Mouse (Mus musculus) midbrain, embryonic 12.5 days (tissue): ENCODE results near the gene Fam192a. TPM values are rescaled to one million over a fixed set of nuclear protein-coding genes. Genes with fewer than 3 reads are reported as not detected.
A peak's percentile ranks its signal among the peaks of the same experiment; 100 is the strongest.

Source experiments
- ATAC-seq: fragments of 200-750 bp; cut with Nextera tagmentation; 2 replicates; pipeline ENCODE4 v1.8.0; 2017; ENCODE audit warnings: low read depth, moderate TSS enrichment, moderate library complexity; ENCODE audit not compliant: low FRiP score
- H3K27ac ChIP-seq: fragments of 300-500 bp; sonication (generic); replicated peaks from 2 replicates; pipeline ENCODE4 v1.5.1; 2016; ENCODE audit warnings: mild to moderate bottlenecking
- H3K27me3 ChIP-seq: fragments of 300-500 bp; sonication (generic); 2 replicates; pipeline ENCODE4 v1.6.1; 2016; ENCODE audit warnings: mild to moderate bottlenecking
- H3K36me3 ChIP-seq: fragments of 300-500 bp; sonication (generic); 2 replicates; pipeline ENCODE4 v1.6.1; 2016
- H3K4me1 ChIP-seq: fragments of 300-500 bp; sonication (generic); 2 replicates; pipeline ENCODE4 v1.6.1; 2016
- H3K4me2 ChIP-seq: fragments of 300-500 bp; sonication (generic); replicated peaks from 2 replicates; pipeline ENCODE4 v1.6.1; 2016; ENCODE audit warnings: mild to moderate bottlenecking, moderate library complexity
- H3K4me3 ChIP-seq: fragments of 300-500 bp; sonication (generic); 2 replicates; pipeline ENCODE4 v1.5.1; 2016; ENCODE audit warnings: mild to moderate bottlenecking
- H3K9ac ChIP-seq: fragments of 300-500 bp; sonication (generic); replicated peaks from 2 replicates; pipeline ENCODE4 v1.6.1; 2016; ENCODE audit warnings: mild to moderate bottlenecking, moderate library complexity
- H3K9me3 ChIP-seq: fragments of 300-500 bp; sonication (generic); 2 replicates; pipeline ENCODE4 v1.6.1; 2016; ENCODE audit warnings: mild to moderate bottlenecking
- WGBS: fragments of 180-500 bp; shearing (Covaris S2); methylation state at CpG from one replicate; pipeline ENCODE4 v1.1.7; 2016; 5-methylcytosine and 5-hydroxymethylcytosine counted together
- polyA plus RNA-seq: library from polyadenylated mRNA; unstranded; fragments of >200 nt; fragmentation: Nextera tagmentation; extraction: Ambion mirVana; gene quantifications from 2 replicates; pipeline ENCODE4 v1.2.1, GENCODE M21; 2016

The Fam192a gene
- polyA plus RNA-seq, 1 experiment from 2014 or later: 97.4 TPM

DNA sequence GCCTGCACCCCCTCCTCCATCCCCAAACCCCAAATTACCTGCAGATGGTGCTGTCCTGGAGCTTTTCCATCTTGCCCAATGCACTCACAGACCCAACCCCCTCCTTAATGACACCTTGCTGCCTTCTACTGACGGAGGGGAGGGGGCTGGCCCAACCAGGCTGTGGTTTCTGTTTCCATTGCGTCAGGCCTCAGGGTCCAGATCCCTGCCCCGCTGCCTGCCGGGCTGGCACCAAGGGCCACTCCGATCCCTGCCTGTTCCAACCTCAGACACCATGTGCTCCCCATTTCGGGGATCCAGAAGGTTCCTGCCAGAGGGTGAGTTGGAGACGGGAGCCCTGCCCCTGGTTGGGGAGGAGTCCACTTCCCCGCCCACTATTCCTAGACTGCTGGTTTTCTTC is 57.8 kb downstream of the Fam192a start:
- H3K9ac ChIP-seq: no peak overlapping the region
- peaks cover 12% of the 10 kb centered on the region for H3K27me3 ChIP-seq
- no peak overlapping the region for H3K27ac ChIP-seq
- peaks cover 1% of the 10 kb centered on the region; the same call in 1 of the 2 replicates for H3K4me1 ChIP-seq
- ATAC-seq: no peak
- no peaks in the 10 kb centered on the region for H3K9me3 ChIP-seq
- H3K36me3 ChIP-seq: no peaks in the 10 kb centered on the region
- WGBS: 74% methylated on average over 8 of the region's 8 CpGs
- no peak overlapping the region for H3K4me2 ChIP-seq
- no peak overlapping the region for H3K4me3 ChIP-seq

DNA sequence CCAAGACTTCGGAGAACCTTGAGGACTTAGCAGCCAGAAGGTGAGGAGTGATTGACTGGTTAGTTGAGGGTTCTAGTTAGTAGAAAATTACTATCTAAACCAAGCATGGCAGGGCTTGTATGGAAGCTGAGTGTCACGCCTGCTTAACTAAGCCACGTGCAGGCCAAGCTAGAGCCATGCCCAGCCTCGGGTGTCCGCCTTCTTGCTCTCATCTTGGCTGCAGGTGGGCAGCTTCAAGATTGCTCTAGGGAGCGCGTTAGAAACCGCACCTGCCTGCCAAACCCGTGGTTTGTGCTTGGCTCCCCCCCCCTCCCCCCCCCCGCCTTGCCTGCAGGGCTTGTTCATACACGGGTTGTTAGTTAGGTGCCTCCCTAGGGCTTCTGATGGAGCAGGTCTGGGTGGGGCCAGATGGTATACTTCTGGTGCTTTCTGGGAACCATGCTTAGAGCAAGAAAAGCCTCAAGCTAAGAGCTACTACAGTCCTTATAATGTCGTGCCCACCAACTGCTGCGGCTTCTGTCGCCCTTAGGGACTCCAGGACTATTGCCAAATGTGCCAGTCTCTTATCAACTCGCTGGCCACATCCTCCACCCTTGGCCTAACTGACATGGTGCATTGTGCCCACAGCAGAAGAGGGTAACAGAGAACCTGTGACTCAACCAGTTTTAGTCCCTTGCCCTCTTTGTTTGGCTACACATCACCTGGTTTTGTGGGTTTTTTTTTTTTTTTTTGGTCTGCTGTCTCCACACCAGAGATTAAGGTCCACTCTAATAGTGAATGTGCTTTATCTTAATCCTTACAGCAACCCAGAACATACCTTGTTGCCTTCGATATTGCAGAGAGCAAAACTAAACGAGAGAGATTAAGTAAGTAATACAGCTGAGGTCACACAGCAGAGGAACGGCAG is 60.7 kb downstream of the Fam192a start:
- H3K4me1 ChIP-seq: no peaks in the 10 kb centered on the region
- no peak overlapping the region for H3K4me2 ChIP-seq
- peaks cover 21% of the 10 kb centered on the region for H3K27me3 ChIP-seq
- H3K27ac ChIP-seq: no peak overlapping the region
- H3K4me3 ChIP-seq: no peak overlapping the region
- no peaks in the 10 kb centered on the region for H3K9me3 ChIP-seq
- no peak for ATAC-seq
- no peaks in the 10 kb centered on the region for H3K36me3 ChIP-seq
- WGBS: 74% methylated on average over 18 of the region's 18 CpGs
- H3K9ac ChIP-seq: no peak overlapping the region

DNA sequence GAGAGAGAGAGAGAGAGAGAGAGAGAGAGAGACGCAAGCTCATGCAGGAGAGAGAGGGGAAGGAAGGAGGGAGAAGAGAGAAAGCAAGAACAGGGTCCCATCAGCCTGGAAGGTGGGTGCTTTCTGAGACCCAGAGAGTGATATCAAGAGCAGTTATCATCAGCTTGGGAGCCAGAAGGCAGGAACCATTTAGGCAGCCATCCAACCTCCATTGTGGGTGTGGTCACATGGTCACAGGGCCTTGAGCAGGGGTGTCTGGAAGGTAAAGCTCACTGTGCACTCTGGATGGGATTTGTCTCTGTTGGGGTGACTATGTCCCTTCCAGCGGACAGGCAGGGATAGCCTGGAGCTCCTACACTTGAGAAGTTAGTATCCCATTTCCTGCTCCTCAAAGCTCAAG is 61.8 kb downstream of the Fam192a start:
- no peak for ATAC-seq
- H3K4me2 ChIP-seq: no peak overlapping the region
- no peak overlapping the region for H3K27ac ChIP-seq
- no peak overlapping the region for H3K9ac ChIP-seq
- H3K27me3 ChIP-seq: peaks cover 28% of the 10 kb centered on the region
- no peaks in the 10 kb centered on the region for H3K9me3 ChIP-seq
- H3K36me3 ChIP-seq: no peaks in the 10 kb centered on the region
- 93% methylated on average over 2 of the region's 2 CpGs for WGBS
- no peak overlapping the region for H3K4me3 ChIP-seq
- H3K4me1 ChIP-seq: 0 out of 2 replicates have a peak, but pooled peaks cover 2% of the 10 kb centered on the region

GRCm38 (mm10) chr8:94537456-94537855 is 64.3 kb downstream of the Fam192a start:
- ATAC-seq: no peak
- Histone ChIP-seq H3K4me3 (no peak overlapping the region), H3K4me1 (peaks cover 22% of the 10 kb centered on the region), H3K9ac (no peak overlapping the region), H3K27me3 (peaks cover 50% of the 10 kb centered on the region), H3K9me3 (no peaks in the 10 kb centered on the region), H3K4me2 (no peak overlapping the region), H3K27ac (no peak overlapping the region), H3K36me3 (no peaks in the 10 kb centered on the region)
- 86% methylated on average over 2 of the region's 2 CpGs for WGBS

- Histone ChIP-seq H3K4me2 (no peak overlapping the region), H3K36me3 (no peaks in the 10 kb centered on the region), H3K4me1 (peaks cover 28% of the 10 kb centered on the region), H3K27me3 (peaks cover 62% of the 10 kb centered on the region), H3K27ac (no peak overlapping the region), H3K9me3 (no peaks in the 10 kb centered on the region), H3K9ac (no peak overlapping the region), H3K4me3 (no peak overlapping the region)
- 82% methylated on average over 7 of the region's 7 CpGs for WGBS
- ATAC-seq: no peak
Observed at GRCm38 (mm10) chr8:94535631-94536030, 66.2 kb downstream of the Fam192a start.

- H3K4me2 ChIP-seq: no peak overlapping the region
- no peak overlapping the region for H3K27ac ChIP-seq
- H3K27me3 ChIP-seq: peaks cover 72% of the 10 kb centered on the region
Observed at GRCm38 (mm10) chr8:94534612-94535011, 67.2 kb downstream of the Fam192a start.

GRCm38 (mm10) chr8:94532873-94533671 is 68.7 kb downstream of the Fam192a start, which contains the start of gene Cpne2:
Cpne2 (plus strand) TSS chr8:94532990.
- H3K4me1 ChIP-seq: peaks cover 28% of the 10 kb centered on the region
- peak; percentile 82 for ATAC-seq
- under 1% methylated on average over 65 of the region's 81 CpGs for WGBS
- H3K9ac ChIP-seq: peak within 1 kb of the TSS; percentile 74
- H3K4me3 ChIP-seq: peak within 1 kb of the TSS; percentile 66
- peak within 1 kb of the TSS; percentile 25; the same call in 1 of the 2 replicates for H3K27ac ChIP-seq
- H3K4me2 ChIP-seq: peak within 1 kb of the TSS; percentile 95
- H3K27me3 ChIP-seq: peaks cover 80% of the 10 kb centered on the region
- H3K36me3 ChIP-seq: no peaks in the 10 kb centered on the region
- H3K9me3 ChIP-seq: no peaks in the 10 kb centered on the region

More at GRCm38 (mm10) chr8:94534612-94535011, 67.2 kb downstream of the Fam192a start:
- peaks cover 28% of the 10 kb centered on the region for H3K4me1 ChIP-seq
- H3K9ac ChIP-seq: no peak overlapping the region
- no peak for ATAC-seq
- H3K9me3 ChIP-seq: no peaks in the 10 kb centered on the region
- H3K36me3 ChIP-seq: no peaks in the 10 kb centered on the region
- 58% methylated on average over 4 of the region's 4 CpGs for WGBS
- H3K4me3 ChIP-seq: no peak overlapping the region

DNA sequence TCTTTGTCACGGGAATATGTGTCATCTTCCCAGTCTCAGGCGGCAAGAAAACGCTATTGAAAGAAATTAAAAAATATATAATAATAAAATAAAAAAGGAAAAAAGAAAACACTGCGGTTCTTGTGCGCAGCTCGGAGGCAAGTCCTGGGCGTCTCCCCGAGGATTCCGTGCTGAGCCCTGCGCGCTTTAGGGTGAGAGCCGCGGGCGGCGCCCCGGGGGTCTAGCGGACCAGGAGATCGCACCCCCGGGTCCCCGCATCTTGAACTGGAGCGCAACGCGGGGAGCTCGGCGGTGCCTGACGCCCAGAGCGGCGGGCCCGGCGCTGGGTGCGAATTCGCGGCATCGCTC is 69.3 kb downstream of the Fam192a start:
- Histone ChIP-seq H3K36me3 (no peaks in the 10 kb centered on the region), H3K4me3 (peak overlapping the region; percentile 66), H3K9ac (peak overlapping the region; percentile 74), H3K27me3 (peaks cover 78% of the 10 kb centered on the region), H3K9me3 (no peaks in the 10 kb centered on the region), H3K27ac (0 out of 2 replicates have a peak overlapping the region, but pooled peaks have one; percentile 20), H3K4me1 (peaks cover 28% of the 10 kb centered on the region), H3K4me2 (peak overlapping the region; percentile 95)
- WGBS: 1% methylated on average over 31 of the region's 34 CpGs
- 0 out of 2 replicates have a peak, but pooled peaks have one; percentile 10 for ATAC-seq

- WGBS: under 1% methylated on average over 8 of the region's 8 CpGs
- peak overlapping the region; percentile 25; the same call in 1 of the 2 replicates for H3K27ac ChIP-seq
Observed at GRCm38 (mm10) chr8:94532000-94532399, 69.8 kb downstream of the Fam192a start.

GRCm38 (mm10) chr8:94530643-94531042 is 71.2 kb downstream of the Fam192a start:
- WGBS: 89% methylated on average over 4 of the region's 4 CpGs
- H3K9ac ChIP-seq: no peak overlapping the region
- no peak for ATAC-seq

More at GRCm38 (mm10) chr8:94532000-94532399, 69.8 kb downstream of the Fam192a start:
- no peaks in the 10 kb centered on the region for H3K9me3 ChIP-seq
- peak overlapping the region; percentile 74; the same call in 1 of the 2 replicates for H3K9ac ChIP-seq
- ATAC-seq: 0 out of 2 replicates have a peak, but pooled peaks have one; percentile 14
- H3K27me3 ChIP-seq: peaks cover 73% of the 10 kb centered on the region
- peak overlapping the region; percentile 95 for H3K4me2 ChIP-seq
- peaks cover 28% of the 10 kb centered on the region for H3K4me1 ChIP-seq
- H3K4me3 ChIP-seq: peak overlapping the region; percentile 66
- H3K36me3 ChIP-seq: no peaks in the 10 kb centered on the region

DNA sequence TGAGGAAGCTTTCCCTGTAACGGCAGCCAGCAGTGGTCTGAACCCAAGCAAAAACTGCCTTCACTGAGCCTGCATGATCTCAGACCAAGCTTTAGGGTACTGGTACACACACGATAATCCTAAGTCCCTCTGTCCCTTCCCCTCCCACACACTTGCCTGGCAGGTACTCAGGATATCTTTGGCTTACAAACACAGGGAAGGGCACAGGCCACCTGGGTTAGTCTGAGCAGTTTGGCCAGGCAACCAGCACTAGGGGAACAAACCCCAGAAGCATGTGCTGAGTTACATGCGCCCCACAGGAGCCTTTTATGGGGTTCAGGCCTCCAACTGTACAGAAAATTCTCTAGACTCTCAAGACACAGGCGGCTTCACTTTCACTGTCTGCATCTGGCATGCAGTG is 71.9 kb downstream of the Fam192a start:
- no peak for ATAC-seq
- H3K27me3 ChIP-seq: peaks cover 54% of the 10 kb centered on the region
- H3K4me2 ChIP-seq: no peak overlapping the region
- H3K9me3 ChIP-seq: no peaks in the 10 kb centered on the region
- no peak overlapping the region for H3K4me3 ChIP-seq
- H3K36me3 ChIP-seq: no peaks in the 10 kb centered on the region
- H3K27ac ChIP-seq: no peak overlapping the region
- 65% methylated on average over 4 of the region's 4 CpGs for WGBS
- no peak overlapping the region for H3K9ac ChIP-seq
- H3K4me1 ChIP-seq: peaks cover 25% of the 10 kb centered on the region

More at GRCm38 (mm10) chr8:94530643-94531042, 71.2 kb downstream of the Fam192a start:
- H3K4me3 ChIP-seq: no peak overlapping the region
- H3K27ac ChIP-seq: no peak overlapping the region
- no peak overlapping the region for H3K4me2 ChIP-seq
- H3K36me3 ChIP-seq: no peaks in the 10 kb centered on the region
- peaks cover 28% of the 10 kb centered on the region for H3K4me1 ChIP-seq
- H3K27me3 ChIP-seq: peaks cover 61% of the 10 kb centered on the region
- H3K9me3 ChIP-seq: no peaks in the 10 kb centered on the region
